Mouse (Mus musculus): Measurements from ENCODE around the gene Rgs6. TPM values are rescaled to one million over a fixed set of nuclear protein-coding genes. Genes with fewer than 3 reads are reported as not detected.

The Rgs6 gene
- total RNA-seq, 2 experiments from 2014 or later = 0.61 to 0.75 TPM

DNA sequence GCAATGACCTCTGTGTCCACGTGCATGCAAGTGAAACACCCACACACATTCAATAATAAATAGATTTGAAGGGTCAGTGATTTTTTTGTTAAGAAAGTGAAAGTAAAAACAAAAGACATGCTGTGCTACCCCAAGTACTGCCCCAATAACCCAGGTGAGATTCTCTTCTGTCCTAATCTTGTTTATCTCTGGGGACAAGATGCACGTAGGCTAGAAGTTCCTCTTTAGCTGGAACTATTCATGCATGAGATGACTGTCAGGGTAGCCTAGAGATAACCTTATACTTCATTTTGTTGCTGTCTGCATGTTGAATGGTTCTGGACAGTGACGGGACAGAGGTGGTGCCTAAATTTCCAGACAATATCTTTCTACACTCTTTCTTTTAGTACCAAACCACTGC is 155.9 kb downstream of the Rgs6 start:
- no peak for TF ChIP-seq CTCF (IDR thresholded peaks at IDR 0.05)
- Histone ChIP-seq H3K27ac (no peak overlapping the region), H3K4me3 (no peak overlapping the region)
- intact Hi-C loops (cut with DNase I) = no loop called here
- DNase-seq = no peak

DNA sequence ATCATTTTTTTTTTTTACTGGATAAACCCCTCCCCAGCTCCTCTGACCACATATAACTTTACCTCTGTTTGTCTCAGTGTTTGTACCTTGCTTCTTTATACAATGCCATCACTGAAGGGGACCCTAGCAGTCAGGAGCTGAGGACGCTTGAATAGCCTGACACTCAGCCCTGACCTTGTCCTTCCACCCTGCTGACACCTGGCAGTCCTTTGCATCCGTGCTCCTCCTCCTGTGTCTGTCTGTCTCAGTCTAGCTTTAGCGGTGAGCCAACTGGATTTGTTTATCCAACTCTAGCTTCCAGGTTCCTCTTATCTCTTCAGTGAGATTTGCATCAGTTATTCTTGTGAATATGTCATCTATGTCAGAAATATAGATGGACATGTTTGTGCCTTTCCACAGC is 156.7 kb downstream of the Rgs6 start:
- intact Hi-C loops (cut with DNase I) = no loop called here
- no peak for DNase-seq
- no peak for TF ChIP-seq CTCF (IDR thresholded peaks at IDR 0.05)
- H3K4me3 ChIP-seq = no peak overlapping the region
- no peak overlapping the region for H3K27ac ChIP-seq

DNA sequence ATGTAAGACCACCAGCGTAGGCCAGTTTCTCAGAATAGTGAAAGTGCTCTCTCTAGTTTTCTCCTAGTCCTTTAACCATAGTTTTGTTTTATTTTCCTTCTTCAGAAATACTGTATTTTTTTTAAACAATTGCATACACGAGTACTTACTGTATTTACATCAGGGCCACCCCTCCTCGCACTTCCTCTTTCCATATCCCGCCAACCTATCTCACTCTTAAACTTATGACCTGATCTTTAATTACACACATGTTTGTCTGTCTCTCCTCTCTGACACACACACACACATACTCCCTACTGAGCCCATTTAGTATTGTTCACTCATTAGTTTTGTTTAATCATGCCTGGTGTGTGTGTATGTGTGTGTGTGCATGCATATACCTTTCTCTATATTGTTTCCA is 159.0 kb downstream of the Rgs6 start:
- Histone ChIP-seq H3K27ac (no peak overlapping the region), H3K4me3 (no peak overlapping the region)
- intact Hi-C loops (cut with DNase I) = no loop called here
- TF ChIP-seq CTCF (IDR thresholded peaks at IDR 0.05) = no peak
- DNase-seq = no peak

DNA sequence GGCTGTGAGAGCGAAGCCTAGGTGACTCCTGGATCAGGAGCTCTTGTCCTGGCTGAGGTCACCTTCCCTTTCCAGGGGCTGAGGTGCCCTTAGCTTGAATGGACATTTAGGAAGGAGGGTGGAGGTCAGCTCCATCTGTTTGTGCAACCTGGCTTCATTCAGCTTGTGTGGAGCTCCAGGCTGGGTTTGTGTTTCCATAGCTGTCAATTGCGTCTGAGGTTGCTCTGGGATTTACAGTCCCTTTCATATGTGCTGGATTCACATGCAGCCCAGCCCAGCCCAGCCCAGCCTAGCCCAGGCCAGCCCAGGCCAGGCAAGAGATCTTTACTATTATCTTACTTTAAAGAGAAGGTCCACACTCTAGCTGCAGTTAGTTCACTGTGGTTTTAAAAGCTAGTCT is 163.8 kb downstream of the Rgs6 start:
- Histone ChIP-seq H3K4me3 (no peak overlapping the region), H3K27ac (no peak overlapping the region)
- no peak for DNase-seq
- TF ChIP-seq CTCF (IDR thresholded peaks at IDR 0.05) = no peak
- intact Hi-C loops (cut with DNase I) = no loop called here

DNA sequence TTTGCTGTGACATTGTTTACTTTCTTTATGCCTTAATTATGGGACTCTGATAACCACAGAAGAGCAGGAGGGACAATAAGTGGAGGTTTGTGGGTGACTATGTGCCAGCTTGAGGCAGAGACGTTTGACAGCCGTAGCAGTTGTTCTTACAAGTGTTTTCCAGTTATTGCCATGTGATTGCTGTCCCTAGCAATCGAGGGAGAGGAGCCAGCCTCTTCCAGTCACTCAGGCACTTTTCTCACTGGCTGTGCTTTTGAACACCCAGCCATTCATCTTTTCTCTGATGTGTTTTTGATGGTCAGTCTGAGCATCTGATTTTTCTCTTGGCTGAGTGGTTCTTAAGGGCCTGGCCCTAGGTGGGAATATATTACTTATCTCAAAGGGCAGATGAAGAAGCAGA is 166.4 kb downstream of the Rgs6 start:
- DNase-seq = no peak
- no peak overlapping the region for H3K4me3 ChIP-seq
- H3K27ac ChIP-seq = no peak overlapping the region
- intact Hi-C loops (cut with DNase I) = no loop called here
- TF ChIP-seq CTCF (IDR thresholded peaks at IDR 0.05) = no peak

DNA sequence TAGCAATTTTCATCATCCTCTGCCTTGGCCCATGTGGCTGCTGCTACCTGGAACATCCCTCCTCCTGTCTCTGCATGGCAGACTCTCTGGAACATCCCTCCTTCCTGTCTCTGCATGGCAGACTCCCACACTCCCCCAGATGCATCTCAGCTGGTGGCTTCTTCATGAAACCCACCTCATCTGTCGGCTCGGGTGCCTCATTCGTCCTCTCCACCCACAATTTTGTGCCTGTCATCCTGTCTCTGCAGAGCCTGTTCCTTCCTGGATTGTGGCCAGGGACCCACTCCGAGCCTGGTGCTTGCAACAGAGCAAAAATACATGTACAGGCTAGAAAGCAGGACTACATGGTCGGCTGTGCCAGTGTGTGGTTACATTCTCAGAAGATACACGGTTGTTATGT is 168.7 kb downstream of the Rgs6 start:
- H3K4me3 ChIP-seq = no peak overlapping the region
- DNase-seq = no peak
- intact Hi-C loops (cut with DNase I) = no loop called here
- no peak for TF ChIP-seq CTCF (IDR thresholded peaks at IDR 0.05)
- H3K27ac ChIP-seq = no peak overlapping the region

DNA sequence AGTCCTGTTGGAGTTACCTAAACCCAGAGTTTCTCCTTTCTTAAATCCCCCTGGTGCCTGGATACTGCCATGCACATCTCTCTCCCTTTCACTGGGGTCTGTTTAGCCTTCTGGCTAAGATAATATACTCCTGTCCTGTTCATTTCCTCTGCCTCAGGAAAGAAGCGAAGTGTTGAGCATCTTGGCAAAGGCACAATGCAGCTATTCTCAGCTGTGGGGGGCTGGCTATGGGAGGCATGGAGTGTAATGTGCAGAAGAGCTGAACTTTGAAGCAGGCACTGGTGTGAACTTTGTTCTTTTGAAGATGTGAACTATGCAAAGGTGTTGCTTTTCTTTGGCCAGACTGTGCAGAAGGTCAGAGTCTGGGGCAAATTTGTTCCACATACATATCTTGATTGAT is 169.3 kb downstream of the Rgs6 start:
- Histone ChIP-seq H3K4me3 (no peak overlapping the region), H3K27ac (no peak overlapping the region)
- TF ChIP-seq CTCF (IDR thresholded peaks at IDR 0.05) = no peak
- no peak for DNase-seq
- intact Hi-C loops (cut with DNase I) = no loop called here

DNA sequence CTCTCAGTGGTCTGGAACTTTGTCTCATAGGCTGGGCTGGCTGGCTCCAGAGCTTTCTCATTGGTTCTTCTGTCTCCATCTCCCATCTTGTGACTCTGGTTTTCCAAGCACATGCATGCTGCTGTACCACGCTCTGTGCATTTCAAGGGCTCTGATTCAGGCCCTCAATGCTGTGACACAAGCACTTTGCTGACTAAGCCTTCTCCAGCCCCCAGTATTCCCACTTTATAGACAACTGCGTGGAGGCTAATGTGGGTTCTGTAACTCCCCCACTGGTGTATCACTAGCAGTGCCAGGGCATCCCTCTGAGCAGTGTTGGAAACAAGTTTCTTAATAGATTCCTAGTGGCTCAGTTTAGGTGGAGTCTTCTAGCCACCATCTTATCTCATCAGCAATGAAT is 174.0 kb downstream of the Rgs6 start:
- H3K4me3 ChIP-seq = no peak overlapping the region
- no peak overlapping the region for H3K27ac ChIP-seq
- intact Hi-C loops (cut with DNase I) = no loop called here
- no peak for TF ChIP-seq CTCF (IDR thresholded peaks at IDR 0.05)
- DNase-seq = no peak

DNA sequence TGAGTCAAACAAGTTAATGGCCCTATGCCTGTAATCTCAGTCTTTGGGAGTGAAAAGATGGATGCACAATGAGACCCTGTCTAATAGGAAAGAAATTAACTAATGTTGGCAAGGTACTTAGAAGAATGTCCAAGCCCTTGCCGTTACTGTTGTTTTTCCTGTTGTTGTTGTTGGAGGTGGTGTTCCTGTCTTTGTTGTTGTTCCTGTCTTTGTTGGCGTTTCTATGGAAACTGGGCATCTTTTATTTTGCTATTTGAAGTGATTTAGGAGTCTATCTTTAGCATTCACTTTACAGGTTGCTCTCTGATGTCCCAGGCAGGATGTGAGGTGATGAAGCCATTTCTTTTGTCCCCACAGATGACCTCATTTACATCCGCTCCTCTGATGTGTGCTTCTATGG is 180.6 kb downstream of the Rgs6 start:
- no peak overlapping the region for H3K27ac ChIP-seq
- intact Hi-C loops (cut with DNase I) = no loop called here
- no peak for TF ChIP-seq CTCF (IDR thresholded peaks at IDR 0.05)
- no peak for DNase-seq
- no peak overlapping the region for H3K4me3 ChIP-seq

DNA sequence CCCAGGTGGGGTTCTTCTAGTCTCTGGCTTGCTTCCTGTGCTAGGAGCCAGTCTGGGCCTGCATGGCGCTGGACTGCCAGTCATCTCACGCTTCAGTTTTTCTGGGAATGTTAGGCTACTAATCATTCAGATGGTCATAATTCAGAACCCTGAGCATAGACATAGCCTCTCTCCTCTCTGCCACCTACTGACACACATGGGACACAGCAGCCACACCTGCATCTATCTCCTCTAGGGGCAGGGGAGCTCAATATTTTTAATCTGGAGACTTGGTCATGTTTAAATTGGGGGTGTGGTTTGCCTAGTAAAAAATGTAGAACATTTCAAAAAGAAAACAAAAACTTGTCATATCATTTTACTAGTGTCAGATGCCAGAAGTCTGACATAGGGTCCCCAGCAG is 184.1 kb downstream of the Rgs6 start:
- TF ChIP-seq CTCF (IDR thresholded peaks at IDR 0.05) = peak; percentile 12; the same call in 1 of the 2 replicates
- intact Hi-C loops (cut with DNase I) = no loop called here
- H3K27ac ChIP-seq = no peak overlapping the region
- no peak overlapping the region for H3K4me3 ChIP-seq
- no peak for DNase-seq

DNA sequence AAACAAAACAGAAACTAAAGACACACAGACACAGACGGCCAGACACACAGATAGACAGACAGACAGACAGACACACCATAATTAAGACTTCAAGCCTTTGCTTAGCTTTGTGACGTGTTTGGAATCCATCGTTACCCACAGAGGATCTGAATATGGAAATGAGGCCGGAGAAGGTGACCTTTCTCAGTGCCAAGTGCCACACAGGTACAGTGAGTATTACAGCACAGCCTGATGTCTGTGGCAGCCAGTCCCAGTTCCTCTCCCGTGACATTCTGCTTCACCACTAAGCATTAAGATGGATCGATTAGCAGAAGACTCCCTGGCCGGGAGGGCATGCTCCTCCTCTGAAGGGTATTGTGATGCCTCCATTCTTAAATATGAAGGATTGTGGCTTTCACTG is 186.5 kb downstream of the Rgs6 start:
- TF ChIP-seq CTCF (IDR thresholded peaks at IDR 0.05) = no peak

DNA sequence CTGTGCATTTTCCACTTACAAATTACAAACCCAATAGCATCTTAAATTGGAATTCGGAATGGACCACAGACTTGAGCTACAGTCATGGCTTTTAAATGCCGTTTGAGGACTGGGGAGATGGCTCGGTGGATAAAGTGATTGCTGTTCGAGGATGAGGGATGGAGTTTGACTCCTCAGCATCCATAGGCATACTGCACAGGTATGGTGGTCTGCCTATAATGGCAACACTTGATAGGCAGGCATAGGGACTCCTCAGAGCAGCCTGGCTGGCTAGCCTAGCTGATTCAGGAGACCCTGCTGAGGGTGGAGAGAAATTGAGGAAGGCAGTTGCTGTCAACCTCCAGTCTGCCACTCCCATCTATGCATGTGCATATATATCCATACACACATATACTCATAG is 188.6 kb downstream of the Rgs6 start:
- Histone ChIP-seq H3K4me3 (no peak overlapping the region), H3K27ac (no peak overlapping the region)
- TF ChIP-seq CTCF (IDR thresholded peaks at IDR 0.05) = no peak
- no peak for DNase-seq
- intact Hi-C loops (cut with DNase I) = no loop called here

More for the DNA sequence above, 186.5 kb downstream of the Rgs6 start:
- Histone ChIP-seq H3K4me3 (no peak overlapping the region), H3K27ac (no peak overlapping the region)
- DNase-seq = no peak
- intact Hi-C loops (cut with DNase I) = no loop called here

DNA sequence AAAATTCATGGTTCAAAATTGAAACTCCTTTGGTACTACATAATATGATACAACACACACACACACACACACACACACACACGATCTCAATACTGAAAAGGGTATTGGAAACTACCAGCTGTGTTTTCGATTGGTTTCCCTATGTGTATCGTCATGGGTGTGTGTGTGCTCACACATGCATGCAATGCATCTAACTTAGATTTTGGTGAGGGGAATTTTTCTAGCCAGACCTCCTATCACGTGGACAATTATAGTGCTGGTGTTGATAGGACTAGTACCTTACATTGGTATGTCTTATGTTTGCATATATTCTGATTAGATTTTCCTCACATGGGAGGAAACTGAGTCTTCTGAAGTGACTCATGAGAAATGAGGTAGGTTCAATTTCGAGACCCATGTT is 192.8 kb downstream of the Rgs6 start:
- no peak overlapping the region for H3K4me3 ChIP-seq
- no peak overlapping the region for H3K27ac ChIP-seq
- no peak for DNase-seq
- intact Hi-C loops (cut with DNase I) = no loop called here
- TF ChIP-seq CTCF (IDR thresholded peaks at IDR 0.05) = no peak

DNA sequence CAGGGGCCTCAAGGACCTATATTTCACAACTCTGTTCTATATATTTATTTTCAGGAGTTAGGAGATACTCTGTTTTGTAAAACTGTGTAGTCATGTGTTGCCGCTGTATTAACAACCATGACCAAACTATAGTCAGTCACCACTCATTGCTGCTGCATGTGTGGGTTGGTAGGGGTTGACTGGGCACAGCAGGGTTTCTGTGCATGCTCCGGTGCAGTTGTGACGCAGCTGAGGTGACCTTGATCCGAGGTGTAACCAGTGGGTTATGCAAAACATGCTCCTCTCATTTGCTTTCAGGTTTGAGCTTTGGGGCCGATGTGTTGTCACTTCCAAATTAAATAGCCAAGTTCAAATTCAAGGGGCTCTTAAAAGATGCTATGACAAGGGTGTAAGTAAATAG is 193.3 kb downstream of the Rgs6 start:
- TF ChIP-seq CTCF (IDR thresholded peaks at IDR 0.05) = no peak
- intact Hi-C loops (cut with DNase I) = no loop called here
- Histone ChIP-seq H3K27ac (no peak overlapping the region), H3K4me3 (no peak overlapping the region)
- DNase-seq = no peak

DNA sequence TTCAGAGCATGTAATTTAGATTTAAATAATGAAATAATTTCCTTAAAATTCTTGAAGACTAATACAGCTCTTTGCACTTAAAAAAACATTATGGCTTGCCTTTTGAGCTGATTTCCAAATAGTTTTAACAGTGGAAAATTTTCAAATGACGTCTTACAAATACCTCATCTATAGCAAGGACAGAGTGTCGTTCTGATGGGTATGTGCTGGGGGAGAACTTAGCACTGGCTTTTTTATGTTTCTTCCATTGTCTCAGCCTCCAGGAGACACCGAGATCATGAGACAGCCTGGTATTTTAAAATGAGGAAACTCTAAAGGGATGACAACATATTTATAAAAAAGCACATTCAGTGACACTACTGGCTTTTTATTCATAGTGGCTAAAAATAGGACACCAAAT is 204.0 kb downstream of the Rgs6 start:
- Histone ChIP-seq H3K4me3 (no peak overlapping the region), H3K27ac (no peak overlapping the region)
- intact Hi-C loops (cut with DNase I) = no loop called here
- DNase-seq = no peak
- TF ChIP-seq CTCF (IDR thresholded peaks at IDR 0.05) = no peak
